Mouse (Mus musculus): ENCODE measurements around the gene Glipr1. TPM values are rescaled to one million over a fixed set of nuclear protein-coding genes. Genes with fewer than 3 reads are reported as not detected.

Glipr1 gene
- polyA plus RNA-seq, 2 experiments from 2014 or later: 129 to 142 TPM

DNA sequence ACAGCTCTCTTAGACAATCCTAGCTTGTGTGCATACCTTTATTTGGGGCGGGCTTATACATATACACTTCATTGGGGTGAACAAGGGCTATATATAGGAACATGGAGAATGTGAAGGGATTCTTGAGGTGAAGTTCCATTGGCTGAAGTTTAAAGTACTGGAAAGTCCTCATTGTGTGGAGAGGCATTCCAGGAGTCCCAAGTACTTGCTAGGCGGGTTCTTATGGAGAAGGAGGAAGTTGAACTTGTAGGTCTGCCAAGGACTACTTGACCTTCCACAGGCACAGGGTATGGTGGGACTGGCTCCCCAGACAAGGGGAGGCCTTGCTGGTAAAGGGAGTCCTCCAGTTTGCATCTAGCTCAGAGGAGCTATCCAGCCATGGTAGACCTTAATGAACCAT, 43.1 kb downstream of the Glipr1 start:
- ATAC-seq: no peak

DNA sequence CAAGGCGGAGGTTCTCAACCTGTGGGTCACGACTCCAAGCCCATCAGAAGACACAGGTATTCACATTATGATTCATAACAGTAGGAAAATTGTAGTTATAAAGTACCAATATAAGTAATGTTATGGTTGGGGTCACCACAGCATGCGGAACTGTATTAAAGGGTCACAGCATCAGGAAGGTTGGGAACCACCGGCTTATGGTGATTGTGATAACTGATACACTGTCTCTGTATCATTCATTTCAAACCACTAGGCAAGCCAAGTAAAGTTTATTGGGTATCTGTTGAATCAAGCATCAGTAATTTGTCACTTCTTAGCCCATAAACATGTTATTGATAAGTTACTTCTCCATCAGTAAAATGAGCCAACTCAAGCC, 44.4 kb downstream of the Glipr1 start:
- ATAC-seq: no peak

DNA sequence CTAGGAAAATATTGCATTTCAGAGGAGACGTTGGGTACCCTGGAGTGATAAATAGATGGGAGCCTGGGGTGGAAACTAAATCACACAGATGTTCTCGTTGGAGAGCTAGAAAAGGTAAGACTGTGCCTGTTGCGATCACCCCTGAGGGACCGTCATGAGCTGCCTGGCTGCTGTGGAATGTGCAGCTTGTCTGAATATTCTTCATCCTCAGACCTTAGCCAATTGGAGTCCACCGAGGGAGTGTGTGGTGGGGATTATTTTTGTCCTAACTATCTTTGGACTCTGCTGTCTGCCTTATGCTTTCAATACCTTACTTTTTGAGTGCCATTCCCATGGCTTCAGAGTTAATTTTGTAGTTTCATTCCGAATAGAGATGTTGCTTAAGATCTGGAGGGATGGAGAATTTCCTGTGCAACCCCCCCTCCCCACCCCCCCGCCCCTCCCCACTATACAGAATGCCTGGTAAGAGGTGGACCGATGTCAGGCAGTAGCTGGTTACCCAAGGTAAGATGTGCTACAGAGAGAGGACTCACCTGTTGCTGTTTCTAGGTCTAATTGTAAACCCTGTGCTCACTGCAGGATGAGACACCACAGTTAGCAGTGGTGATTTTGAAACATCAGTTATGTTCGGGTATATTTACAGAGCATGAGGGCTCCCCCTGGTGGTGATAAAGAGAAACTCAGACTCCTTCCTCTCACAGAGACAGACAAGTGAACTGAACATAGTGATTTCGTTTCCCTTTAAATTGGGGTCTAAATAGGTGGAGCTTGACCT, 45.0 kb downstream of the Glipr1 start:
- peak; percentile 83 for ATAC-seq

DNA sequence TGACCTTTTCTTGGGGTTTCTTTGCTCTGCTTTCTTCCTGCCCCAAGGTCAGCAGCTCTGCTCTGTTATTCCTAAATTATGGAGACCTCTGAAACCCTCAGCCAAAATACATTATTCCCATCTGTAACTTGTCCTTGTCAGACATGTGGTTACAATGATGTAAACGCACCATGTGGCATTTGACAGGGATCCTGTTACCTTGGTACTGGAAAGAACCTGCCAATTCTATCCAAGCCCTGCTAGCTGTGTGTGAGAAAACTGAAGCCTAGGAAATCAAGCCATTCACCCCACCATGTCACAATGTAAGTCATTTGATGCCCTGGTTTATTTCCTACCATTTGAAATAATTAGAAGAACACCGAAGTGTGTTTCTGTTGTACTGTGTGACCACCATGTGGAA, 46.6 kb downstream of the Glipr1 start:
- ATAC-seq: no peak

GRCm38 (mm10) chr10:111949008-111949407, 53.4 kb downstream of the Glipr1 start:
- no peak for ATAC-seq

DNA sequence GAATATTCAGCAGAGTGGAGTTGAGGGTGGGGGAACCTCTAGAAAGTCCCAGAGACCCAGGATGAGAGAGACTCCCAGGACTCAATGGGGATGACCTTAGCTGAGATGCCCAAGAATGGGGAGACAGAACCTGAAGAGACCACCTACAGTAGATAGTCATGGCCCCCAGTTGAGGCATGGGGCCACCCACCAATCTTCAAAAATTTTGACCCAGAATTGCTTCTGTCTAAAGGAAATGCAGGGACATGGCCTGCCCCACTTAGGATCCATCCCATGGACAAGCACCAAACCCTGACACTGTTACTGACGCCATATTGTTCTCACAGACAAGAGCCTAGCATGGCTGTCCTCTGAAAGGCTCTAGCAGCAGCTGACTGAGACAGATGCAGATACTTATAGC, 54.4 kb downstream of the Glipr1 start:
- no peak for ATAC-seq

GRCm38 (mm10) chr10:111945563-111945962, 56.9 kb downstream of the Glipr1 start:
- no peak for ATAC-seq

- ATAC-seq: no peak
Observed at GRCm38 (mm10) chr10:111943026-111943425, 59.4 kb downstream of the Glipr1 start.

DNA sequence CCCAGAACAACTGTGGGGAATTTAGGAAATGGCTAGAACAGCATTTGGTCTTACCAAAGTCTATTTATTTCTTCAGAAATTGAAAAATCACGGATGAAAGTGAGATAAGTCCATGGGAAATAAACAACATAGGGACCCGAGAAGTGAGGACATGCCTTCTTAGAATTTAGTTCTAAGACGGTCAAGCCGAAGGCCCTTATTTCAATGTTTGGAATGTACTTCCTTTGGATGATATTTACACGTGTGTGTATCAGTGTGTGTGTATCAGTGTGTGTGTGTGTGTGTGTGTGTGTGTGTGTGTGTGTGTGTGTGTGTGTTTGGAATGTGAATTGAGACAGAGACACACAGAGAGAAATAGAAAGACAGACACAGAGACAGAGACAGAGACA, 65.3 kb downstream of the Glipr1 start:
- ATAC-seq: no peak

GRCm38 (mm10) chr10:111936491-111937145, 65.8 kb downstream of the Glipr1 start:
- no peak for ATAC-seq

DNA sequence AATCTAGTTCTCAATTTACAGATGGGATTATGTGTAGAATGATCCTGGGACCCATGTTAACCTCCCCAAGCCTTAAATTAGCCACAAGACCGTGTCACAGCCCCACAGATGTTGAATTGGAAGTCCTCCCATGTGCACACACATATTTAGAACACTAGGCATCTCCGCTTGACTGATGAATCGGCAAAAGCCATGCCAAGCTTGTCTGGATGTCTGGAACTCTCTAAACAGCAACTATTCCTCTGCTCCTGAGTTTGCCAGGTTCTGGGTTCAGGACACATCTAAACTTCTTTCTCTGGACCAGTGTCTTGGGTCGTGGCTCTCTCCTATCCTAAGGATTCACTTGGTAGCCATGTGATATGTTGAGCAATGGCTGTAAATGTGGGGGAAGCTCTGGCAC, 66.4 kb downstream of the Glipr1 start:
- ATAC-seq: no peak

Other genes starting within 250 kb of the Glipr1 start
- gene Krr1, start 30.0 kb downstream of the Glipr1 start, polyA plus RNA-seq (2017; shearing (Covaris generic)): 10 to 100 TPM; 41.2 to 41.9 TPM
- not detected for gene Glipr1l1, start 57.6 kb upstream of the Glipr1 start, polyA plus RNA-seq (2017; shearing (Covaris generic))
- not detected for gene Glipr1l2, start 80.7 kb upstream of the Glipr1 start, polyA plus RNA-seq (2017; shearing (Covaris generic))
- gene Glipr1l3, start 157.7 kb upstream of the Glipr1 start, polyA plus RNA-seq (2017; shearing (Covaris generic)): not detected
- gene Caps2, start 161.0 kb upstream of the Glipr1 start, polyA plus RNA-seq (2017; shearing (Covaris generic)): not detected

All from activated CD4-positive, CD25-positive, alpha-beta regulatory T cell, adult 4 months (primary cell).